Comparison of ENCODE assay signal across 8 mouse cellular contexts in the genomic region with DNA sequence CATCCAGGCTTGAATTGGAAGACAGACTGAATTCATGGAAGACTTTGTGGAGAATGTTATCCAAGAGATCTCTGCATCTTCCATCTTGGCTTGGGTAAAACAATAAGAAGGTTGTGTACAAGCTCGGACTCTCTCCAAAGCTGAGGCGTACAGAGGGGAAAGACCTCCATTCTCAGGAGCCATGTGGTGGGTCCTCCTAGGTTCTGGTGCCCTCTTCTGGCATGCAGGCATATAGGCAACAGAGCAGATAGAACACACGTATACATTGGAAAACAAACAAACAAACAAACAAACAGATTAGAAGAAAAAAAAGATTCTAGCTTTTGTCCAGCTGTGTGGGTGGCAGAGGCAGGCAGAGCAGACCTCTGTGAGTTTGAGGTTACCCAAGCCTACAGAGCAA.
DNase-seq lines count a peak whose midpoint lies in the region; ATAC-seq lines count a peak whose summit lies in the region.

No protein-coding gene starts in this region.

- H3K9me3 ChIP-seq in hindbrain, embryonic 11.5 days (ENCODE audit: control insufficient read depth, low read length), result no peaks in the 10 kb centered on the region
- H3K9me3 ChIP-seq in midbrain, embryonic 14.5 days (ENCODE audit: control insufficient read depth, low read length), result no peaks in the 10 kb centered on the region

- H3K9ac ChIP-seq in hindbrain, embryonic 11.5 days (ENCODE audit: low read depth, low read length), result no peak overlapping the region
- no peak overlapping the region for H3K9ac ChIP-seq in midbrain, embryonic 14.5 days (replicated peaks; ENCODE audit: low read length)

- ATAC-seq in frontal cortex, adult (ENCODE audit: low TSS enrichment), result peak; percentile 86
- peak; percentile 87 for ATAC-seq in hindbrain, embryonic 11.5 days (ENCODE audit: low FRiP score)
- peak; percentile 85; the same call in 1 of the 2 replicates for ATAC-seq in midbrain, embryonic 14.5 days (ENCODE audit: low FRiP score, low TSS enrichment)
- ATAC-seq in activated CD4-positive, CD25-positive, alpha-beta regulatory T cell, adult 4 months, result no peak

- 28% methylated on average over 3 of the region's 3 CpGs for WGBS in hindbrain, embryonic 11.5 days
- 15% methylated on average over 3 of the region's 3 CpGs for WGBS in midbrain, embryonic 14.5 days

- H3K27me3 ChIP-seq in hindbrain, embryonic 11.5 days (ENCODE audit: control insufficient read depth, insufficient read depth, low read length), result no peaks in the 10 kb centered on the region
- no peaks in the 10 kb centered on the region for H3K27me3 ChIP-seq in midbrain, embryonic 14.5 days (ENCODE audit: control insufficient read depth, insufficient read depth, low read length)

- H3K4me1 ChIP-seq in hindbrain, embryonic 11.5 days (replicated peaks; ENCODE audit: control insufficient read depth, insufficient read depth, low read length), result no peaks in the 10 kb centered on the region
- H3K4me1 ChIP-seq in midbrain, embryonic 14.5 days (ENCODE audit: control insufficient read depth, insufficient read depth, low read length), result no peaks in the 10 kb centered on the region

- H3K4me2 ChIP-seq in hindbrain, embryonic 11.5 days (replicated peaks; ENCODE audit: low read depth, low read length), result no peak overlapping the region
- H3K4me2 ChIP-seq in midbrain, embryonic 14.5 days (ENCODE audit: low read length), result no peak overlapping the region

- DNase-seq in frontal cortex, postnatal 14 days (ENCODE audit: low spot score in 2 of 2), result no peak
- peak; percentile 21 for DNase-seq in urinary bladder, postnatal 14 days (ENCODE audit: low spot score)
- DNase-seq in urinary bladder, postnatal 4 days (ENCODE audit: low spot score in 2 of 2), result no peak
- peak; percentile 43 for DNase-seq in hindbrain, embryonic 11.5 days (ENCODE audit: low spot score)
- DNase-seq in midbrain, embryonic 14.5 days, result peak; percentile 79
- no peak for DNase-seq in adrenal gland, adult 8-10 months

- H3K36me3 ChIP-seq in hindbrain, embryonic 11.5 days (ENCODE audit: control insufficient read depth, insufficient read depth, low read length), result no peaks in the 10 kb centered on the region
- no peaks in the 10 kb centered on the region for H3K36me3 ChIP-seq in midbrain, embryonic 14.5 days (ENCODE audit: control insufficient read depth, insufficient read depth, low read length)

- no peak overlapping the region for H3K27ac ChIP-seq in hindbrain, embryonic 11.5 days (ENCODE audit: low read depth, low read length)
- no peak overlapping the region for H3K27ac ChIP-seq in midbrain, embryonic 14.5 days (replicated peaks; ENCODE audit: low read depth, low read length)

- H3K4me3 ChIP-seq in hindbrain, embryonic 11.5 days (ENCODE audit: low read depth, low read length), result no peak overlapping the region
- no peak overlapping the region for H3K4me3 ChIP-seq in midbrain, embryonic 14.5 days (replicated peaks; ENCODE audit: low read depth, low read length)

Comparison
In these comparisons a context has a peak if more than half of its experiments do, and no peak if none do; other contexts are left out.
1. DNase-seq: peak in urinary bladder, postnatal 14 days (single experiment), hindbrain, embryonic 11.5 days (single experiment) and midbrain, embryonic 14.5 days (single experiment); none in frontal cortex, postnatal 14 days (0 of 2), urinary bladder, postnatal 4 days (0 of 2) and adrenal gland, adult 8-10 months (single experiment).